Mouse (Mus musculus) Patski (cell line): ENCODE measurements around the gene Gp1ba. TPM values are rescaled to one million over a fixed set of nuclear protein-coding genes. Genes with fewer than 3 reads are reported as not detected.

Experiments used
- ATAC-seq: fragments of 100-300 bp; one replicate; pipeline ENCODE4 v1.8.0; 2021
- CTCF ChIA-PET: fragments of 350-600 bp; sonication (Branson Sonifier 250); formaldehyde crosslinking; loops from one replicate; lab custom pipeline; 2022; ENCODE audit warnings: inconsistent platforms; lab: Charles Lee
- POLR2A ChIA-PET: fragments of 350-600 bp; sonication (Branson Sonifier 250); formaldehyde crosslinking; loops from one replicate; lab custom pipeline; 2022; ENCODE audit warnings: antibody characterized with exemption, inconsistent platforms; lab: Charles Lee
- DNase-seq: peaks from one replicate; pipeline ENCODE4 v3.0.0-alpha.2; 2011; ENCODE audit warnings: low read depth, low spot score
- H3K27me3 ChIP-seq: fragments of 371-371 bp; one replicate; pipeline ENCODE4 v1.5.1; 2021
- CTCF ChIP-seq: fragments of 100-300 bp; IDR thresholded peaks from one replicate; pipeline ENCODE4 v1.5.1; 2021
- in situ Hi-C: fragments of 300-500 bp; cut with MboI; formaldehyde crosslinking; loops from 3 replicates; pipeline ENCODE4 v1.11.1; 2018; ENCODE audit warnings: low pct_unique_long_range_greater_than_20kb, mixed read lengths
- polyA plus RNA-seq: library from polyadenylated mRNA; unstranded; gene quantifications from one replicate; pipeline ENCODE4 v1.2.3, GENCODE M21; 2021

Gene Gp1ba
- polyA plus RNA-seq: 0.39 TPM

- DNase-seq (no peak), ATAC-seq (no peak)
- in situ Hi-C loops: no loop called here
- no peak for TF ChIP-seq CTCF
- no peaks in the 10 kb centered on the region for H3K27me3 ChIP-seq
- ChIA-PET CTCF (no interaction called here), POLR2A (interaction anchor here (1.4 kb wide), 1 partner anchor 12 kb away, joined by 4 read pairs; no protein-coding TSS in a partner anchor)
Measured at GRCm38 (mm10) chr11:70638714-70639278, at the start of gene Gp1ba. TSS of gene Gp1ba (plus strand) at chr11:70639122.

GRCm38 (mm10) chr11:70591733-70592132 is 47.2 kb upstream of the Gp1ba start:
- DNase-seq (no peak), ATAC-seq (no peak)
- ChIA-PET CTCF (interaction anchor here (0.8 to 1.1 kb wide), 2 partner anchors 9 kb away, joined by 3 read pairs; no protein-coding TSS in a partner anchor), POLR2A (no interaction called here)
- in situ Hi-C loops: no loop called here
- no peaks in the 10 kb centered on the region for H3K27me3 ChIP-seq
- no peak for TF ChIP-seq CTCF

- CTCF ChIA-PET: no interaction called here
Measured at GRCm38 (mm10) chr11:70594253-70594989, 44.5 kb upstream of the Gp1ba start.

GRCm38 (mm10) chr11:70595638-70596037 is 43.3 kb upstream of the Gp1ba start:
- CTCF ChIA-PET: no interaction called here
- POLR2A ChIA-PET: no interaction called here
- TF ChIP-seq CTCF: no peak
- DNase-seq (no peak), ATAC-seq (no peak)
- no peaks in the 10 kb centered on the region for H3K27me3 ChIP-seq
- in situ Hi-C loops: loop anchor here (5.0 kb wide), 1 partner anchor 53 kb away; the partner anchor contains the start of gene Pld2

More at GRCm38 (mm10) chr11:70594253-70594989, 44.5 kb upstream of the Gp1ba start:
- no peaks in the 10 kb centered on the region for H3K27me3 ChIP-seq
- in situ Hi-C loops: no loop called here
- POLR2A ChIA-PET: no interaction called here
- no peak for TF ChIP-seq CTCF
- DNase-seq: no peak
- ATAC-seq: no peak

GRCm38 (mm10) chr11:70596094-70596493 is 42.8 kb upstream of the Gp1ba start:
- H3K27me3 ChIP-seq: no peaks in the 10 kb centered on the region
- in situ Hi-C loops: loop anchor here (5.0 kb wide), 1 partner anchor 54 kb away; the partner anchor contains the start of gene Pld2
- ATAC-seq: no peak
- CTCF ChIA-PET: no interaction called here
- no peak for TF ChIP-seq CTCF
- no peak for DNase-seq
- POLR2A ChIA-PET: no interaction called here

- in situ Hi-C loops: loop anchor here (5.0 kb wide), 1 partner anchor 55 kb away; the partner anchor contains the start of gene Pld2
- TF ChIP-seq CTCF: no peak
- no peaks in the 10 kb centered on the region for H3K27me3 ChIP-seq
- ChIA-PET CTCF (interaction anchor here (2.1 kb wide), 1 partner anchor 72 kb away, joined by 6 read pairs; the partner anchor contains the start of gene Psmb6), POLR2A (no interaction called here)
- ATAC-seq (no peak), DNase-seq (no peak)
Measured at GRCm38 (mm10) chr11:70597301-70597700, 41.6 kb upstream of the Gp1ba start.

- ATAC-seq (no peak), DNase-seq (no peak)
- no peaks in the 10 kb centered on the region for H3K27me3 ChIP-seq
- no peak for TF ChIP-seq CTCF
- in situ Hi-C loops: loop anchor here (5.0 kb wide), 1 partner anchor 56 kb away; the partner anchor contains the start of gene Pld2
- ChIA-PET POLR2A (interaction anchor here (0.5 kb wide), 1 partner anchor 35 kb away, joined by 3 read pairs; no protein-coding TSS in a partner anchor), CTCF (interaction anchor here (0.9 to 2.1 kb wide), 2 partner anchors 11 to 74 kb away, joined by 4 to 6 read pairs; partner anchors contain the start of gene Psmb6)
Measured at GRCm38 (mm10) chr11:70598451-70598953, 40.4 kb upstream of the Gp1ba start.

- no peak for TF ChIP-seq CTCF
- CTCF ChIA-PET: no interaction called here
- ATAC-seq (no peak), DNase-seq (no peak)
- in situ Hi-C loops: loop anchor here (5.0 kb wide), 1 partner anchor 88 kb away; the partner anchor contains the start of gene Gltpd2
- POLR2A ChIA-PET: interaction anchor here (0.6 kb wide), 2 partner anchors 42 to 98 kb away, joined by 3 read pairs; no protein-coding TSS in a partner anchor
- no peaks in the 10 kb centered on the region for H3K27me3 ChIP-seq
Measured at GRCm38 (mm10) chr11:70605024-70605566, 33.8 kb upstream of the Gp1ba start.

- no peak for DNase-seq
- TF ChIP-seq CTCF: no peak
- no peaks in the 10 kb centered on the region for H3K27me3 ChIP-seq
- POLR2A ChIA-PET: no interaction called here
- in situ Hi-C loops: loop anchor here (5.0 kb wide), 1 partner anchor 89 kb away; the partner anchor contains the start of gene Gltpd2
- CTCF ChIA-PET: no interaction called here
- ATAC-seq: no peak
Measured at GRCm38 (mm10) chr11:70606717-70607116, 32.2 kb upstream of the Gp1ba start.

GRCm38 (mm10) chr11:70607611-70608010 is 31.3 kb upstream of the Gp1ba start:
- CTCF ChIA-PET: no interaction called here

More at GRCm38 (mm10) chr11:70607611-70608010, 31.3 kb upstream of the Gp1ba start:
- in situ Hi-C loops: loop anchor here (5.0 kb wide), 1 partner anchor 90 kb away; the partner anchor contains the start of gene Gltpd2
- no peak for DNase-seq
- TF ChIP-seq CTCF: no peak
- POLR2A ChIA-PET: no interaction called here
- no peaks in the 10 kb centered on the region for H3K27me3 ChIP-seq
- no peak for ATAC-seq
